Mouse (Mus musculus) kidney, adult 8-10 months (tissue): ENCODE measurements around the gene Elmsan1.
A peak's percentile ranks its signal among the peaks of the same experiment; 100 is the strongest.

Experiments
- DNase-seq, 2 experiments: peaks; one replicate each; pipeline ENCODE4 v3.0.0; 2022

Gene Elmsan1

GRCm38 (mm10) chr12:84214495-84215175, 4.0 kb downstream of the Elmsan1 start:
- DNase-seq, result no peak

- DNase-seq, result peak; percentile 65 to 71
Measured at GRCm38 (mm10) chr12:84212297-84212696, 6.4 kb downstream of the Elmsan1 start.

- no peak for DNase-seq
Measured at GRCm38 (mm10) chr12:84211021-84211538, 7.6 kb downstream of the Elmsan1 start.

GRCm38 (mm10) chr12:84210288-84210687, 8.4 kb downstream of the Elmsan1 start:
- peak in 1 of 2 experiments; percentile 72 for DNase-seq

GRCm38 (mm10) chr12:84209093-84209492, 9.6 kb downstream of the Elmsan1 start:
- DNase-seq, result no peak

- no peak for DNase-seq
Measured at GRCm38 (mm10) chr12:84207209-84207817, 11.4 kb downstream of the Elmsan1 start.

GRCm38 (mm10) chr12:84206525-84206924, 12.2 kb downstream of the Elmsan1 start:
- DNase-seq, result peak; percentile 69 to 74

- no peak for DNase-seq
Measured at GRCm38 (mm10) chr12:84205659-84206185, 13.0 kb downstream of the Elmsan1 start.

GRCm38 (mm10) chr12:84204662-84205061, 14.0 kb downstream of the Elmsan1 start:
- no peak for DNase-seq

- no peak for DNase-seq
Measured at GRCm38 (mm10) chr12:84203778-84204216, 14.9 kb downstream of the Elmsan1 start.

- DNase-seq, result no peak
Measured at GRCm38 (mm10) chr12:84203170-84203777, 15.4 kb downstream of the Elmsan1 start.

- DNase-seq, result no peak
Measured at GRCm38 (mm10) chr12:84202561-84202960, 16.1 kb downstream of the Elmsan1 start.

- no peak for DNase-seq
Measured at GRCm38 (mm10) chr12:84201686-84202484, 16.8 kb downstream of the Elmsan1 start.

- DNase-seq, result no peak
Measured at GRCm38 (mm10) chr12:84201222-84201621, 17.5 kb downstream of the Elmsan1 start.

- DNase-seq, result no peak
Measured at GRCm38 (mm10) chr12:84198880-84199279, 19.8 kb downstream of the Elmsan1 start.

- DNase-seq, result no peak
Measured at GRCm38 (mm10) chr12:84198076-84198679, 20.5 kb downstream of the Elmsan1 start.

GRCm38 (mm10) chr12:84195195-84195594, 23.5 kb downstream of the Elmsan1 start:
- DNase-seq, result no peak

GRCm38 (mm10) chr12:84194400-84195109, 24.1 kb downstream of the Elmsan1 start:
- DNase-seq, result no peak

- peak; percentile 93 to 95 for DNase-seq
Measured at GRCm38 (mm10) chr12:84193642-84194399, 24.9 kb downstream of the Elmsan1 start.

GRCm38 (mm10) chr12:84192741-84193641, 25.7 kb downstream of the Elmsan1 start:
- no peak for DNase-seq
